Mouse (Mus musculus) T-helper 1 cell (primary cell): ENCODE measurements around the gene Steap2.
"Not testable (repeated sequence)": the region's sequence is repeated elsewhere in the genome, so short reads cannot be mapped to it uniquely, and the experiment has no call there.

Experiments
- in situ Hi-C: fragments of 300-600 bp; cut with MboI, MseI; formaldehyde crosslinking; loops from one replicate; pipeline ENCODE4 v1.15.1; 2025; ENCODE audit warnings: high pct_unique_total_duplicates

Steap2 gene

GRCm38 (mm10) chr5:5693956-5694653 is at the start of gene Steap2:
Steap2 (minus strand) TSS chr5:5694578.
- in situ Hi-C loops, result no loop called here

GRCm38 (mm10) chr5:5734445-5734844 is 40.1 kb upstream of the Steap2 start:
- in situ Hi-C loops, result loop anchor here (5.0 kb wide), 1 partner anchor 1152 kb away; no protein-coding TSS in a partner anchor

GRCm38 (mm10) chr5:5732858-5733257 is 38.5 kb upstream of the Steap2 start:
- in situ Hi-C loops, result loop anchor here (5.0 kb wide), 1 partner anchor 1151 kb away; no protein-coding TSS in a partner anchor

GRCm38 (mm10) chr5:5732208-5732607 is 37.8 kb upstream of the Steap2 start:
- in situ Hi-C loops, result loop anchor here (5.0 kb wide), 1 partner anchor 1150 kb away; no protein-coding TSS in a partner anchor

GRCm38 (mm10) chr5:5729904-5730303 is 35.5 kb upstream of the Steap2 start:
- in situ Hi-C loops, result loop anchor here (5.0 kb wide), 1 partner anchor 1148 kb away; no protein-coding TSS in a partner anchor

GRCm38 (mm10) chr5:5722217-5722616 is 27.8 kb upstream of the Steap2 start:
- in situ Hi-C loops, result no loop called here

- in situ Hi-C loops, result no loop called here
Observed at GRCm38 (mm10) chr5:5711032-5711431, 16.7 kb upstream of the Steap2 start.

- in situ Hi-C loops, result no loop called here
Observed at GRCm38 (mm10) chr5:5707341-5708278, 13.2 kb upstream of the Steap2 start.

- in situ Hi-C loops, result no loop called here
Observed at GRCm38 (mm10) chr5:5705019-5705418, 10.6 kb upstream of the Steap2 start.

- in situ Hi-C loops, result no loop called here
Observed at GRCm38 (mm10) chr5:5700386-5700785, 6.0 kb upstream of the Steap2 start.

GRCm38 (mm10) chr5:5698830-5699229 is 4.5 kb upstream of the Steap2 start:
- in situ Hi-C loops, result no loop called here

GRCm38 (mm10) chr5:5695401-5695942 is 1.1 kb upstream of the Steap2 start:
- in situ Hi-C loops, result no loop called here

GRCm38 (mm10) chr5:5693541-5693955 is 830 bp downstream of the Steap2 start:
- in situ Hi-C loops, result no loop called here

- in situ Hi-C loops, result no loop called here
Observed at GRCm38 (mm10) chr5:5692167-5692738, 2.1 kb downstream of the Steap2 start.

- in situ Hi-C loops, result no loop called here
Observed at GRCm38 (mm10) chr5:5688945-5689540, 5.3 kb downstream of the Steap2 start.

GRCm38 (mm10) chr5:5688228-5688627 is 6.2 kb downstream of the Steap2 start:
- in situ Hi-C loops, result no loop called here

GRCm38 (mm10) chr5:5686973-5687372 is 7.4 kb downstream of the Steap2 start:
- in situ Hi-C loops, result no loop called here

GRCm38 (mm10) chr5:5684946-5685345 is 9.4 kb downstream of the Steap2 start:
- in situ Hi-C loops, result not testable (repeated sequence)

- in situ Hi-C loops, result no loop called here
Observed at GRCm38 (mm10) chr5:5683292-5683691, 11.1 kb downstream of the Steap2 start.

- in situ Hi-C loops, result no loop called here
Observed at GRCm38 (mm10) chr5:5679459-5679858, 14.9 kb downstream of the Steap2 start.

- in situ Hi-C loops, result no loop called here
Observed at GRCm38 (mm10) chr5:5676082-5676481, 18.3 kb downstream of the Steap2 start.
